Mouse (Mus musculus) thymus, postnatal 0 days (tissue): Measurements from ENCODE around the gene Tmeff2. TPM values are rescaled to one million over a fixed set of nuclear protein-coding genes. Genes with fewer than 3 reads are reported as not detected.

ENCODE experiments used
- DNase-seq: peaks from one replicate; pipeline ENCODE4 v3.0.0-alpha.2; 2015; ENCODE audit warnings: low spot score
- polyA plus RNA-seq: library from polyadenylated mRNA; unstranded; fragments of >200 nt; fragmentation: Nextera tagmentation; extraction: Ambion mirVana; gene quantifications from 2 replicates; pipeline ENCODE4 v1.2.1, GENCODE M21; 2015

Tmeff2 gene
- polyA plus RNA-seq, 1 experiment from 2014 or later = 1.3 TPM

DNA sequence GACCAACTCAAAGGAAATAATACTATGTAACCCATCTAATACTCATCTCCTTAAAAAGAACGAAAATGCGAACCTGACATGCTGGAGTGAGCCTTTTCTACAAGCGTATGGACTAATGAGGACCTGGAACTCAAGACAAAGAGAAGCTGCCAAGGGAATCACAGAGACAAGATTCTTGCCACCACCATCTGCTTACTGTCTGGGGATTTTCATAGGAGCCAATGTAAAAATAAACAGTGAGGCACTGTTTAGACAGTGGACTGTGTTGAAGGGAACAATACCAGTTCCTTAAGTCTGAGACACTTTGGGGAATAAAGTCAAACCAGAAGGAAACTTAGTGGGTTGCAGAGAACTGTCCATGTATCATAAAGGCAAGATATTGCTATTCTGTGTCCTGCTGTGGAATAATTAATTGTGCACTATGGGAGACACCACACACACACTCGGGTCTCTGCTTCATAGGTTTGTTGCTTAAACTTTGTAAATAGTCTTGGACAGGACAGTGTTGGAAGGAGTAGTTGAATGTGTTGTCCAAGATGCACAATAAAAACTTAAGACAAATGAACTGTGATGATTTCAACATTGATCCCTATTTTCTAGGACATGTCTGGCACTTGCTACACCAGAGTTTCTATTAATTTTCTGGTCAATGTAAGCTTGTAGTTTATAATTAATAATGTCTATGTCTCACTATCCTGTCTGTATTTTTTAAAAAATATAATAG, 79.1 kb downstream of the Tmeff2 start:
- no peak for DNase-seq

DNA sequence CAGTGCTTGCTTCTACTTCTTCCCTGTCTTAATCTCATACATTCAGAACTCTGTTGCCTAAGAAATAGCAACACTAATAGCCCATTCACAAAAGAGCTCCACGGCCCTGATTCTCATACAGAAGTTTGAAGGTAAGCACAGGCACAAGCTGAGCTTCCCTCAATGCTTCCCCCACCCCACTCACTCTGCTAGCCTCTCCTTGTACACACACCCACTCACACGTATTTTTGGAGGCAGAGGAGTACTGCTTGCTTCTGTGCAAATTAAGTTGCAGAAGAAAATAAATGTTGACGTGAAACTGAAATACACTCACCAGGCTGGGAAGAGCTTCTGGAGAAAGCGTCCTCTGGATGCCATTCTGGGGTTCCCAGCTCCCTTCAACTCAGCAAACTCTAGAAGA, 80.1 kb downstream of the Tmeff2 start:
- no peak for DNase-seq

DNA sequence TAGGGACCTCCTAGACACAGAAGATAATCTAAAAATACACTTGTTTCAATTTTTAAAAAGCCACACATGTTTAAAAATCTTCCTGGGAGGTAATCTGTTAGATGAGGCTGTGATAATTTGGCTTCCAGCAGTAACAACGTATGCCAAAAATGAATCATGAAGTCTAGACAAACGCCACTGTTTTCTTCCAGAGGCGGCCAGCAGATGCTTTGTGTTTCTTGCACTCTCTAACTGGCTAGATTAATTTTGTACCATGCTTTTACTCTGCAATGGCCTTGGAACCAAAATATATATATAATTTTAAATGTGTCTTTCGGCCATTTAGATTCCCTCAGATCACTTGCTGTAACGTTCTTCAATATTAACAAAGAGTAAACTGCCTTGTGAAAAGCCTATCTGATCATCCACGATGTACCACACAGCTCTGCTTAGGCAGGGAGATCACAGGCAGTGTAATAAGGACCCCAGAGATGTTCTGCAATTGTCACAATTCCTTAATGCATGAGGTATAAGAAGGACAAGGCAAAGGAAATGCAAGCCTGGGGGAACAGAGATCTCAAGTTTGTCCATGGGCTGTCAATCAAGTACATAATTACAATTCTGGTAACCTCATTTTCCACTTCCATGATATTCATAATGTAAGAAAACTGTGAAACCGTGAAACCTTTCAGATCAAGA, 80.8 kb downstream of the Tmeff2 start:
- DNase-seq = no peak

DNA sequence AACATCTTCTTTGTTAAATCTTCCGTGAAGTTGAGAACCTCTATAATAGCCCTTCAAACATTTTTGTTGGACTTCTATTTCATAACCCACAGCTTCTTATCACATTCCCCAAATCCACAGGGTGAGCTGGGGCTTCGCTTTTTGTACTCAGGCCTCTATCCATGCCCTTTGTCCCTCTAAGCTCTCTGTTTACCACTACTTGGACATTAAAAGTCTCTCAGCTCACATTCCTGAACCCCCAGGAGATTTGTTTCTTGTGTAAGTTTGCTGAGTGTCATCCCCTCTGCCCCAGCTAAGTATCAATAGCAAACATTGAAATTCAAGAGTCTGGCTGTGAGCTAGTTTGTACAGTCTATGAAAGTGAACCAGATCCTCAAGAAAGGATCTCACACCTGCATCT, 90.2 kb downstream of the Tmeff2 start:
- no peak for DNase-seq

DNA sequence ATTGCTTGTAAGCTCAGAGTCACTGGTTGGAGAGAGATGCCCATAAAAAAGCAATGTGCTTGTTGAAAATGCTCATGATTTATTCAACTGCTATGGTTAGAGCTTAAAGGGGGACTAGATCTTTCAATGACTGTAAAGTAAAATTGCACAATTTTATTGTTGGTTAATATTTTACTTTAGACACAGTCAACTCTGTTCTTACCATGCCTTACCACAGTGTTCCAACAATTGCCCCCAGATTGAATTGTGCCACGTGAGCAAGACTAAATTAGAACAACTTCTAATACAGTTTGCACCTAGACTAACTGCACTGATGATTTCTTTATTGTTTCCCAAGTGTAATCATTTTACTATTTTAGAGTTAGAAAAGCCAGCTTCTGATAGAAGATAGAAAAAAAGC, 94.1 kb downstream of the Tmeff2 start:
- DNase-seq = no peak

DNA sequence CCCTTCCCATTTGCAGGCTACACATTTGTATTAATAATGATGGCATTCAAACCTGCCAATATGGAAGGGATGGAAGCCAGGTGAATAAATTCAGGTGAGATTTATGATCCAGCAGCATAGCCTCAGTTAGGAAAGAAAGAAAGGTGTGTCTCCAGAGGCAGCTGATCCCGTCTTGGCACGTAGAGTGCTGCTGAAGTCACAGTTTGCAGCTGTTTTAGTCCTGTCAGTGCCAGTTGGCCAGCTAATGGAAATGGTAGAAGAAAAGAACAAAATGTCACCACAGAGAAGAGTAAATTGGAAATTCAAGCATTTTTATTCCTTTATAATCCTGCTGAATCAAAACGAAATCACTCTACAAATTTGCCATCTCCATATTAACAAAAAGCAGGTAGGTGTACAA, 99.3 kb downstream of the Tmeff2 start:
- no peak for DNase-seq

DNA sequence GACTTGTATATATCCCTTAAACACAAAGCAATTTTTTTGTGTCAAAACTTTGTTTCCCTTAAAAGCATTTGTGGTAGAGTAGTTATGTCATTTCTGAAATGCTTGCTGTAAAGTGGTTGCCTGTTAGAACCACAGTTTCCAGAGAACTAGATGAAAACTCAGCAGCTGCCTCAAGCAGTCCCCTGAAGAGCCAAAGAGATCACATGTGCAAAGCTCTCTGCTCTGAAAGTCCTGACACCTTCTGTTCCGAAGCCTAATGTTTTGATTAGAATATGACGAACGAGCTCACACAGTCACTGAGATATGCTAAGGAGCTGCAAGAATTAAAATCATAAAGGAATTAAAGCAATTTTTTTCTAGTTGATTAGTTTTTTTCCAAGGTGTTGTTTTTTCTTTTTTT, 107.9 kb downstream of the Tmeff2 start:
- DNase-seq = no peak

DNA sequence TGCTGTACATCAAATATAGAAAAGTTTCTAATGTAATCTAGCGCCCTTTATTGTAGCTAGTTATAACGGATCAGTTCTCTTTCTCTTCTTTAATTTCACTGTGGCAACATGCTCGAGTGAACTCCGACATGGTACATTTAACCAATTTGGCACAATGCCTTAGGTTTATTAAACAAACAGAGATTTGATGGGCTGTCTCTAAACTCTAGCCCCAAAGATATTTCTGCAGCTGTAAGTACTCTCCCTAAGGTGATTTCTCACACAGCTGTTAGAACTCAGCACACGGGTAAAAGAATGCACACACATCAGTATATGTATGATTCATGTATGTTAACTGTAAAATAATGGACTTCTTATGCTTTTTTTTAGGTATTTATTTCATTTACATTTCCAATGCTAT, 139.8 kb downstream of the Tmeff2 start:
- no peak for DNase-seq

DNA sequence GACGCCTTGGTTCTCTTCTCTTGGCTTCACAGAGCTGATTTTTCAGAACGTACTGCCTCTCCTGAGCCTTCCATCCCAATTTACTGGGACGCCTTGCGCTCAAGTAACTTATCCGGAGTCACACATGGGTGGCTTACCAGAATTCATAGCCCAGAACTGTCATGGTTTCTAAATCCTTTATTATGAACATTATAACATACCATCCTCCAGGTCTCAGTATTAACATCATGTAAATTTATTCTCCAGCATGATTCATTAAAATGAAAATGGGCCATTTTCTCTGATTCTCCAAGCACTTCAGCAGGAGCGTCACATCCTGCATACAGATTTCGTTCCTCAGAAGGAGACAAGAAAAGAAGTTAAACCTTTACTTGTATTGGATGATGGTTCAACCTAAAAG, 144.4 kb downstream of the Tmeff2 start:
- no peak for DNase-seq

DNA sequence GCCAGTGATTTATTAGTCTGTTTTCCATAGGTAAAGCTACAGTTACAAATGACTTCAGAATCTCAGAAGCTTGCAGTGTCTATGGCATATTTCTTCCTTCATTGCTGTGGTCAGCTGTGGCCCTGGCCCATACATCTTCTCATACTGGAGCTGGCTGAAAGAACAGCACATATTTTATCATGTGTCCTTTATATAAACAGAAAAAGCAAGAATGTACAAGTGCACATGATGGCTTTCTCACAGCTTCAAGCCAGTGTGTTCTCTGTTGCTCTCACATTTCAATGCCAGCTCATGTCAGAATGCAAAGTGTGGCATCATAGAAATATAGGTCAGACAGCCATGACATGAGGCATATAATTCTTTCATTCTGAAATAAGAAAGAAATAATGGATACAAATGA, 164.1 kb downstream of the Tmeff2 start:
- no peak for DNase-seq

DNA sequence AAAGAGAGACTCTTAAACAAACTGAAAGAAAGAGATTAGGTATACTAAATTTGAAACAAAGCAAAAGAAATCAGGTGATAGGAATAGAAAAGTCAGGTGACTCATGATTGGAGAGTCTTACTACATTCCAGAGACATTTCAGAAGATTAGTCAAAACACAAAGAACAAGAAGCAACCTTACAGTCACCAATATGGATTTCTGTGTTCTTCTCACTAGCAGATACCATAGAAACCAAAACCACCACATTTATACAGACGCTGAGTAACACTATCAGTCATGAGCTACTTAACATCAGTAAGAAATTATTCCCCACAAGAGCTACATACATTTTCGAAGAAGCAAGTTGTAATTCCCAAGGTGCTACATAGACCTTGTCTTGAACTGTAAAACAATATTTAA, 165.2 kb downstream of the Tmeff2 start:
- no peak for DNase-seq

DNA sequence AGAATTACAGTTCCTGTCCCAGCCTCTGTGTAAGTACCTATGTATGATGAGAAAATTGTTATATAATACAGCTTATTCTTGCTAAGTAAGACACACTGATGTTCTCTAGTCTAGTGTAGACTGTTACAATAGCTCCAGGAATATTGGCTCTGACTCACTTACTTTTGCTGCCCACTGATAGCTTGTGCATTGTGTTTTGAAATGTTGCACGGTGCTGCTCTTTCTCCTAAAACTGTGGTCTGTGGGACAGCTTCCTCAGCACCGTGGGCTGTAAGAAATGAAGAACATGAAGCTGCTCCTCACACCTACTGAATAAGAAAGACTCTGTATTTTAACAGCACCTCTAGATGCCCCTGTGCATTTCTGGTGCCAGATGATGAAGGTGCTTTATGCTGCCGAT, 168.4 kb downstream of the Tmeff2 start:
- no peak for DNase-seq

DNA sequence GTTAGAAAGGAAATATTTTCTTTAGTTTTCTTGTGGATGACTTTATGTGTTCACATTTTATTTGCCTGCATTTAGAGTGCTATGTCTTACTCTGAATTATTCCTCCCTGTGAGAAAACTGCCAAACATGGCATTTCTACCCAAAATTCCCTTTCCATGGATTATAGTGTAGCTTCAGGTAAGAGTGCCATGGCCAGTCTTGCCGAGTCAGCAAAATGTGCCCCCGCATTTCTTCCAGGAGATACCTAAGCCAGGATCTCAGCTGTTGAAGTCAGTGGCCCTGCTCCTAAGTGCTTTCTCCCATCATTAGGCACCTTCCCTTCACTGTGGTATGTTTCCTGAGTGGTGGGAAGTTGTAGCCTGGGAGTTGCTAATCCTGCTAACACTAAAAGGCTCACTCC, 168.8 kb downstream of the Tmeff2 start:
- no peak for DNase-seq

DNA sequence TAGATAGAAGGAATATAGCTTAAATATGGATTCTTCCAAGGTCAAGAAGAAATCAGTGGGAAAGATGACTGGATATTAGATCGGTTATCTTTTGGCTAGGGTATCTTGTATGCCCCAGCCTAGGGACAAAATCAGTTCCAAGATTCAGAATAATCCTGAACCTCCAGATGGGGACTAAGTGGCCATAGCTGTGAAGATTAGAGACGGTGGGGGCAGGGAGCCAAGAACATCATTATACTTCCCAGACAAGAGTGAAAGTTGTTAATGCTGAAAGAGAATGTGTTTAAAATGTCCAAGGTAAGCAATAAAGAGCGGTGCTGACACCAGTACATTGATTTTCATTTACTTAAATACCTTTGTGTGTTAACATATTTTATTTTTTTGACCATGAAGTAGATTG, 173.6 kb downstream of the Tmeff2 start:
- no peak for DNase-seq

DNA sequence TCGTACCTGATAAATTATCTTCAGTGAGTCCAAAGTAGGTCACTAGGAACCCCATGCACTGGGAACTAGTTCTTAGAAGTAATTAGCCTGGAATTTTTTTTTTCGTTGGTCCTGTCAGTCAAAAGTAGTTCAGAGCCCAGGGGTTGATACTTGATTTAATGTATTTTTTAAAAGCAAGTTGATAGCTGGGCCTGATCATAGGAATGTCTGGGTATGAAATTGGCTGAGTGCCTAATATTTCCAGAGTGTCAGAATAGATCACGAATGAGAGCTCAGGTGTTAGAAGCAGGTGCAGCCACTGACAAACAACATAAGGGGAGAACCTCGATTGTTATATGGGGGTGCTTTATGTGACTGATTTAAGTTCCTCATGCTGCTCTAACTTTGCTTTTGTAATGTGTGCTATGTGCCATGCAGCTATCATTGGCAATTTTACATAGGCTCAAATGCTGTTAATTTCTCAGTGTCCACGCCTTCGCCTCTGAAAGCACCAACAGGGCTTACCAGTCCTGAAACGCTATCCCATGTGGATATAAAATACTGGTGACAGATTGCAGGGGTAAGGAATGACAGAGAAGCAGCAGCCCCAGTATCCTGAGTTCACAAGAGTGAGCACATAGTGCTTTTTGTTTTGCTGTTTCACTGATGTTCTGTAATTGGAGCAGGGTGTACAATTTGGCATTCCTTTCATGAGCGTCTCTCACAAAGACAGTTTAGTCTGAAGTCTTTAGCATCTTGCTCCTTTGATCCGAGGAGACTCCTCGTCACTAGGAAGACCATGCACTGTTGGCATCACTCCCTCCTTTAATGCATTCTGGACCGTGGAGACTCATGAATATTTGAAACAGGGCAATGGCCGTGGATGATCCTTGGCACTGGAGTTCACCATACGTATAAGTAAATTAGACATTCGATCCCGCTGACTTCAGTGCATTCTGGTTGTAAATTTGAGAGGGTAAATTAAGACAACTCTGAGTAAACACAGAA, 175.6 kb downstream of the Tmeff2 start:
- DNase-seq = no peak

DNA sequence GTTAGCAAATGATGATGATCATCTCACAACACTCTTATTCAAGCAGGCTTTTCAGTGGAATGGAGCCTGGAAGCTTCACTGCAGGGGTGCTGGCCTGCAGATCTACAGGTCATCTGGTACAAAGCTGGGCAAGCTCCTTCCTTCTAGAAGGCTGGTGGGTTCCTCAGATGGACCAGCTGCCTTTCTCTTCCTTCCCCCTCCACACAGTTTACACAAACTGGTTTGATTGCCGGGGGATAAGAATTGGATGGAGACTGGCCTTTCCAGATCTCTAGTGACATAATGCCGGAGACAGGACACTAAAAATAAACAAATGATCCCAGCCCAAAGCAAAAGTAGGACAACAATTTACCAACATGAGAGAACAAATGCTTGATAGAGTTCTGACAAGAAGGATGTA, 188.5 kb downstream of the Tmeff2 start:
- no peak for DNase-seq

DNA sequence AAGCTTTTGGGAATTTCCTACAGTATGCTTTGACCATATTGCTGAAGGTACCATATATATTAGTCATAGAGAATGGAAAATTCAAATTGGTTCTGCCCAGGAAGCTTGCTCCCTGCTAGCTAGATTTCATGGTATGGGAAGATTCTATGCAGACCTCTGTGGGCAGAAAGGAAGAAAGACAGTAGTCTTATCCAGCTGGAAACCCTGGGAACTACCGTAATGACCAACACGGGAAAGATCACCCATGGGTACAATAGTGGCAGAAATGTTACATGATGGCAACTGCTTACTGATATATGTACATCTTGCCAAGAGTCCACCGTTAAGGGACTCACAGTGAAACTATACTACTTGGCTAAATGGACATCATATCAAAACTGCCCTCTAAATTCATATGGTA, 189.4 kb downstream of the Tmeff2 start:
- DNase-seq = no peak

DNA sequence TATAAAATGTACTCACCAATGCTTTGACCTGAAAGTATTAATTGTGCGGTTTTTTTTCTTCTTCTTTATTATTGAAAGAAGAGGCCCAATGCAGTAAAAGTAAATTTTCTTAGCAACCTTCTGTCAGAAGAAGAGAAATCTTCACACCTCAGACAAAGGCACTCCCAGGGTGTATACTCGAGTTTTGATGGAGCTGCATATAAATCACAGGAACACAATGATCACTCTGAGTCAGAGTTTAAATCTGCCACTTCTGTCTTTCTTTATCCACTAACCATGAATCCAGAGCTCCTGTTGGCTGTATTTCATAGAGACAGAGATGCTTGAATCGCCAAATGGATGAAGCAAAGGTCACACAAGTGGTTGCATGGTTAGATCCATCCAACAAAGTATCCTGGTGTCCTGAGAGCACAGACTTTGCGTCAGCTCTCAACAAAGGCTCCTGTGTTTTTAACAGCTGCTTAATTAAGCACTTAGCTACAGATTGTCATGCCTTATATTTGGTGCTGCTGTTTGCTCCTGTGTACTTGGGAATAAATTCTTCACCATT, 189.8 kb downstream of the Tmeff2 start:
- DNase-seq = no peak

DNA sequence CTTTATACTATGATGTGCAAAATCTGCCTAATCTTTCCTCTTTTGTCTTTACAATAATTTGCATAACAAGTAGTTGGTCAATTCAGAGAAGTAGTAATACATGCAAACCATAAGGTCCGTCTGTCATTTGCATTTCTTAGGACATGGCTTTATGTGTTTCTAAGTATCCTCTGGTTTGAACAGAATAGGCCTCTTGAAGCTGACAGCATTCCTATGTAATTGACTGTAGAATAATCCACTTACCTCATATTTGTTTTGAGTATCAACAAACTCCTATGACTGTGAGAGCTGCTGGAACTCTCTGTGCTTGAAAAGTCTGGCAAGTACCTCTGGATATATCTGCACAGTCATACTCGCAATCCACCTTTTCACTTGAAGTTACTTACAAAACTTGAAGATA, 194.3 kb downstream of the Tmeff2 start:
- no peak for DNase-seq

DNA sequence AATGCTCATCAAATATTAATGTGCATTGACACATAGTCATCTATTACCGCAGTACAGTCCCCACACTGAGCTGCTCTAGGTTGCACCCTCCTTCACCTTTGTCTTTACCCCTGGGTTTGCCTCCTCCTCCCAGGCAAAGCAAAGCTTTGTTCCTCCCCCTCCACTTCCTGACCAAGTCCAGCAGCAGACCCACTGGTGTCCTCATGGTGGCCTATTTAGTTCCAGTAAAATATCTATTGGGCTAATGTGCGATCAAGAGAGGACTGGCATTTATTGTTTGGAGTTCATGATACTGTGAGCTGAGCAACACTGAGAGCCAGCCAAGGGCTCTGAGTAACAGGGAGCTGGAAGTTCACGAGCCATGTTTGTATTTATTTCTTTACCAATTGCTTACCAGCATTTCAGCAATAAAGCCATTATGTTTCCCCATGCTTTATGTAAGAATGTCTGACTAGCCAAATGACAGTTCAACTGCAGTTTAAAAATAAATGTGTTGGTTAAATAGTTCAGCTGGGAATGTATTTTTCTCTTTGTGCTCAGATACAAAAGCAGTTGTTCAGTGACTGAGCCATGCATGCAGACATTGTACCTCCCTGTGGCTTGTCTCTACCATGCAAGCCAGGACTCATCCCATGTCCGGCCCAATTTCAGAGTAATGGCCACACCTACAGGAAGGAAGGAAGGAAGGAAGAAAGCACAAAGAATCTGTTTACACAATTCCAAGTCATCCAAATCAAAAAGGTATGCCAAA, 196.6 kb downstream of the Tmeff2 start:
- no peak for DNase-seq

DNA sequence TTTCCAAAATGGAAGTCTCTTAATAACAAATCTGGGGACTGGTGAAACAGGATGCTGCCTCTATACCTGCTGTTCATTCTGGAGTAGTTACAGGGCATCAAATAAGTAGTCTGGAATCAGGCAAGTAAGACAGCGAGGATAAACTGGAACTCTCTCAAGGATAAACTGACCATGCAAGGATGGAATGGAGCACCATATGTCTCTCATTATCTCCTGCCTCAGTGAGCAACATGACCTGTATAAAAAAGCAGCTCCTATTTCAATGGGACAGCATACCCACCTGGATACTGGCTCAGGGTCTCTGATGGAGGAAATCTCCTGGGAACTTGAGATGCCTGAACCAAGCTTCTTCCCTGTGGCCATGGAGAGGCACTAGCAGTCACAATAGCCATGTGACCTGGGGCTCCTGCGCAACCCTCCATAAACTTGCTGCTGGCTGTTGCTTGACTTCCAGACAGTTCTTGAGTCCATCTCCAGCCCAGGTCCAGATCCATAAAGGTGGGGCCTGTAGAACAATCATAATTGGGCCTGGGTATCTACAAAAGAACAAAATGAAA, 200.7 kb downstream of the Tmeff2 start:
- no peak for DNase-seq
